Mouse (Mus musculus) limb, embryonic 11.5 days (tissue): Measurements from ENCODE around the gene Olfr585. TPM values are rescaled to one million over a fixed set of nuclear protein-coding genes. Genes with fewer than 3 reads are reported as not detected.

Experiments used
- ATAC-seq: fragments of 200-750 bp; cut with Nextera tagmentation; 2 replicates; pipeline ENCODE4 v1.8.0; 2017; ENCODE audit warnings: low read depth; ENCODE audit not compliant: insufficient number of reproducible peaks, low FRiP score, low TSS enrichment
- DNase-seq: peaks from one replicate; pipeline ENCODE4 v3.0.0-alpha.2; 2015; ENCODE audit warnings: low spot score
- H3K27ac ChIP-seq: fragments of 300-500 bp; sonication (generic); replicated peaks from 2 replicates; pipeline ENCODE4 v1.5.1; 2014; ENCODE audit warnings: low read depth, mild to moderate bottlenecking, low read length
- H3K27me3 ChIP-seq: fragments of 300-500 bp; sonication (generic); 2 replicates; pipeline ENCODE4 v1.6.1; 2014; ENCODE audit warnings: mild to moderate bottlenecking, low read length, mixed read lengths; ENCODE audit not compliant: control insufficient read depth, insufficient read depth
- H3K36me3 ChIP-seq: fragments of 300-500 bp; sonication (generic); 2 replicates; pipeline ENCODE4 v1.6.1; 2014; ENCODE audit warnings: mild to moderate bottlenecking, low read length, moderate library complexity, mixed read lengths; ENCODE audit not compliant: control insufficient read depth, insufficient read depth
- H3K4me1 ChIP-seq: fragments of 300-500 bp; sonication (generic); 2 replicates; pipeline ENCODE4 v1.6.1; 2014; ENCODE audit warnings: low read length, mixed read lengths; ENCODE audit not compliant: control insufficient read depth, insufficient read depth
- H3K4me2 ChIP-seq: fragments of 300-500 bp; sonication (generic); 2 replicates; pipeline ENCODE4 v1.6.1; 2014; ENCODE audit warnings: low read depth, mild to moderate bottlenecking, moderate library complexity; ENCODE audit not compliant: severe bottlenecking
- H3K4me3 ChIP-seq: fragments of 300-500 bp; sonication (generic); 2 replicates; pipeline ENCODE4 v1.5.1; 2014; ENCODE audit warnings: low read depth, low read length
- H3K9ac ChIP-seq: fragments of 300-500 bp; sonication (generic); 2 replicates; pipeline ENCODE4 v1.6.1; 2014; ENCODE audit warnings: mild to moderate bottlenecking, low read length
- H3K9me3 ChIP-seq: fragments of 300-500 bp; sonication (generic); 2 replicates; pipeline ENCODE4 v1.6.1; 2016; ENCODE audit warnings: low read length; ENCODE audit not compliant: control insufficient read depth
- WGBS: fragments of 180-500 bp; shearing (Covaris S2); extraction: QIAGEN DNeasy Blood & Tissue Kit; methylation state at CpG from one replicate; pipeline ENCODE4 v1.1.7; 2014; 5-methylcytosine and 5-hydroxymethylcytosine counted together
- polyA plus RNA-seq: library from polyadenylated mRNA; unstranded; fragments of >200 nt; fragmentation: Nextera tagmentation; extraction: Ambion mirVana; gene quantifications from 2 replicates; pipeline ENCODE4 v1.2.1, GENCODE M21; 2014

Olfr585 gene
- polyA plus RNA-seq, result not detected in 2 replicates

DNA sequence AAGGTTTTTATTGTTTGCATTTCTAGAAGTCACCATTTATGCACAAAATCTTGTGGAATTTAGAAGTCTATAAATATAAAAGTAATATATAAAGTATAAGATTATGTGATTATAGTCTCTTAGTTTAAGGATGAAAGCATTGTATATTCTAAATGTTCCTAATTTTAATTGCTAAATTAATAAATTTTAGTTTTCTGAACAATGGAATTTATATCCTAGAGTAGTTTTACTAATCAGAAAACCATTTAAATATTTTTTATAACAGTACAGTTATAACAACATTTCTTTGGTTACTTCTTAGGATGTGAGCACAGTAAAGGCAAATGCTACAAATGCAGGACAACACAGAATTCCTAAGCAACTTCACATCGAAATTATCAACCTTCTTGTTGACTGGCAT is at the start of gene Olfr585:
Olfr585 (plus strand) TSS at position 301 of the 400 bp plus-strand sequence.
- no peaks in the 10 kb centered on the region for H3K27me3 ChIP-seq
- no peaks in the 10 kb centered on the region for H3K36me3 ChIP-seq
- no peak within 1 kb of the TSS for H3K4me2 ChIP-seq
- no peak within 1 kb of the TSS for H3K4me3 ChIP-seq
- 79% methylated on average over 1 of the region's 1 CpGs for WGBS
- no peak for ATAC-seq
- no peak within 1 kb of the TSS for H3K9ac ChIP-seq
- H3K4me1 ChIP-seq, result no peaks in the 10 kb centered on the region
- no peaks in the 10 kb centered on the region for H3K9me3 ChIP-seq
- no peak for DNase-seq
- no peak within 1 kb of the TSS for H3K27ac ChIP-seq

- H3K4me3 ChIP-seq, result no peak within 1 kb of the TSS
- 95% methylated on average over 1 of the region's 1 CpGs for WGBS
- no peaks in the 10 kb centered on the region for H3K9me3 ChIP-seq
- no peaks in the 10 kb centered on the region for H3K36me3 ChIP-seq
- H3K4me2 ChIP-seq, result no peak within 1 kb of the TSS
- H3K4me1 ChIP-seq, result no peaks in the 10 kb centered on the region
- no peak within 1 kb of the TSS for H3K9ac ChIP-seq
- no peak for DNase-seq
- no peaks in the 10 kb centered on the region for H3K27me3 ChIP-seq
- no peak for ATAC-seq
- H3K27ac ChIP-seq, result no peak within 1 kb of the TSS
Measured at GRCm38 (mm10) chr7:103051000-103051399, 46.5 kb upstream of the Olfr585 start, which contains the start of gene Olfr583. Olfr583 (plus strand) TSS chr7:103051300.

- no peaks in the 10 kb centered on the region for H3K4me1 ChIP-seq
- H3K4me2 ChIP-seq, result no peak within 1 kb of the TSS
- no peak within 1 kb of the TSS for H3K27ac ChIP-seq
- ATAC-seq (no peak), DNase-seq (no peak)
- no peak within 1 kb of the TSS for H3K4me3 ChIP-seq
- no peaks in the 10 kb centered on the region for H3K27me3 ChIP-seq
- 94% methylated on average over 1 of the region's 1 CpGs for WGBS
- H3K9ac ChIP-seq, result no peak within 1 kb of the TSS
- no peaks in the 10 kb centered on the region for H3K9me3 ChIP-seq
- no peaks in the 10 kb centered on the region for H3K36me3 ChIP-seq
Measured at GRCm38 (mm10) chr7:103081585-103081984, 15.9 kb upstream of the Olfr585 start, which contains the start of gene Olfr584. Olfr584 (plus strand) TSS chr7:103081885.

DNA sequence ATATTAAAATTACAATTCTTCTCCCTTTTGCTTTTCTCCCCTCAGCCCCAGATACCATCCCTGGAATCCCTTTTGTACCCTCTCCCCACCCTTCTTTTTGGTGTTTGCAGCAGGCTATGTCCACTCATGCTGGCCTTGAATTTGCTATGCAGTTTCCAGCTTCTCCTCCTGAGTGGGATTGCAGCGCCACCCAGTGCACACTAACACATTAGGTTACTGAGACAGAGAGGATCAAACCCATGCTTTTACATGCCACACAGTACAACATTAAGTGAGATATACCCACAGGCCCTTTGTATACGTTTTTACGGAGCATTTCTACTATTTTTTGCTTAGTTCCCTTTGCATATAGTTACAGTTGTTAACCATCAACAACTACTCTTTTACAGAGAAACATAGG is 21.9 kb downstream of the Olfr585 start:
- H3K9ac ChIP-seq, result no peak overlapping the region
- no peaks in the 10 kb centered on the region for H3K4me1 ChIP-seq
- ATAC-seq, result no peak
- WGBS, result 46% methylated on average over 3 of the region's 3 CpGs
- H3K4me2 ChIP-seq, result no peak overlapping the region
- H3K4me3 ChIP-seq, result no peak overlapping the region
- no peaks in the 10 kb centered on the region for H3K27me3 ChIP-seq
- H3K27ac ChIP-seq, result no peak overlapping the region
- no peak for DNase-seq
- no peaks in the 10 kb centered on the region for H3K9me3 ChIP-seq
- H3K36me3 ChIP-seq, result no peaks in the 10 kb centered on the region

DNA sequence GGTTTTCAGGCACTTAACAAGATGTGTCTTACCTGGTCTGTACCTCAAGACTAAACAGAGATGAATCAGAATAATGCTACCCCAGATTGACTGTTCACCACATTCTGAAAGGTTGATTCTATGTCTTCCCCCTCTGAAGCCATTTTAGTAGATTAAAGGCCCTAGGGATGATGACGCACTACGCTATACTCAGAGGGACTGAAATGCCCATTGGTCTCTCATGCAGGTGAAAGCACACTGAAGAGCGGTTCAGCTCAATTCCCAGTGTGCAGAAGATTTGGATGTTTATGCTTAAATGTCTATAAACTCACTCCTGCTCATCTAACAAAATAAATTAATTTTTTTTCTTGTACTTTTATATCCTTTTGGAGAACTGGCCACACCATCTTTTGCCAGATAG is 28.0 kb downstream of the Olfr585 start, which contains the start of gene Olfr586:
Olfr586 (minus strand) TSS at position 101 of the 400 bp plus-strand sequence.
- ATAC-seq (no peak), DNase-seq (no peak)
- no peaks in the 10 kb centered on the region for H3K4me1 ChIP-seq
- WGBS, result 96% methylated on average over 3 of the region's 3 CpGs
- H3K36me3 ChIP-seq, result no peaks in the 10 kb centered on the region
- H3K9me3 ChIP-seq, result no peaks in the 10 kb centered on the region
- no peak within 1 kb of the TSS for H3K4me2 ChIP-seq
- no peak within 1 kb of the TSS for H3K27ac ChIP-seq
- no peak within 1 kb of the TSS for H3K9ac ChIP-seq
- no peaks in the 10 kb centered on the region for H3K27me3 ChIP-seq
- no peak within 1 kb of the TSS for H3K4me3 ChIP-seq

GRCm38 (mm10) chr7:103140579-103140978 is 43.1 kb downstream of the Olfr585 start, which contains the start of gene Olfr588-ps1:
Olfr588-ps1 (plus strand) TSS chr7:103140879.
- Histone ChIP-seq H3K4me3 (no peak within 1 kb of the TSS), H3K36me3 (no peaks in the 10 kb centered on the region), H3K4me2 (no peak within 1 kb of the TSS), H3K27ac (no peak within 1 kb of the TSS), H3K4me1 (no peaks in the 10 kb centered on the region), H3K27me3 (no peaks in the 10 kb centered on the region), H3K9me3 (no peaks in the 10 kb centered on the region), H3K9ac (no peak within 1 kb of the TSS)
- DNase-seq, result no peak
- WGBS, result 65% methylated on average over 1 of the region's 1 CpGs
- ATAC-seq, result no peak

Other genes starting within 250 kb of the Olfr585 start
- gene Olfr566, start 239.0 kb upstream of the Olfr585 start, polyA plus RNA-seq, result not detected in 2 replicates
- not detected in 2 replicates for gene Olfr568, start 220.6 kb upstream of the Olfr585 start, polyA plus RNA-seq
- not detected in 2 replicates for gene Olfr569, start 206.8 kb upstream of the Olfr585 start, polyA plus RNA-seq
- gene Olfr570, start 203.1 kb upstream of the Olfr585 start, polyA plus RNA-seq, result not detected in 2 replicates
- gene Olfr571, start 180.2 kb upstream of the Olfr585 start, polyA plus RNA-seq, result not detected in 2 replicates
- gene Olfr572, start 173.3 kb upstream of the Olfr585 start, polyA plus RNA-seq, result not detected in 2 replicates
- not detected in 2 replicates for gene Olfr573-ps1, start 155.1 kb upstream of the Olfr585 start, polyA plus RNA-seq
- gene Olfr574, start 149.3 kb upstream of the Olfr585 start, polyA plus RNA-seq, result not detected in 2 replicates
- not detected in 2 replicates for gene Olfr575, start 138.9 kb upstream of the Olfr585 start, polyA plus RNA-seq
- not detected in 2 replicates for gene Olfr576, start 135.1 kb upstream of the Olfr585 start, polyA plus RNA-seq
- gene Olfr577, start 121.8 kb upstream of the Olfr585 start, polyA plus RNA-seq, result not detected in 2 replicates
- not detected in 2 replicates for gene Olfr578, start 108.4 kb upstream of the Olfr585 start, polyA plus RNA-seq
- gene Olfr582, start 59.7 kb upstream of the Olfr585 start, polyA plus RNA-seq, result not detected in 2 replicates
- not detected in 2 replicates for gene Olfr583, start 46.4 kb upstream of the Olfr585 start, polyA plus RNA-seq
- gene Olfr584, start 15.8 kb upstream of the Olfr585 start, polyA plus RNA-seq, result not detected in 2 replicates
- not detected in 2 replicates for gene Olfr586, start 27.9 kb downstream of the Olfr585 start, polyA plus RNA-seq
- not detected in 2 replicates for gene Olfr588-ps1, start 43.2 kb downstream of the Olfr585 start, polyA plus RNA-seq
- gene Olfr589, start 58.6 kb downstream of the Olfr585 start, polyA plus RNA-seq, result not detected in 2 replicates
- not detected in 2 replicates for gene Olfr591, start 80.6 kb downstream of the Olfr585 start, polyA plus RNA-seq
- gene Olfr592, start 87.1 kb downstream of the Olfr585 start, polyA plus RNA-seq, result not detected in 2 replicates
- gene Olfr593, start 114.1 kb downstream of the Olfr585 start, polyA plus RNA-seq, result not detected in 2 replicates
- gene Olfr594, start 119.3 kb downstream of the Olfr585 start, polyA plus RNA-seq, result not detected in 2 replicates
- gene Usp17ld, start 154.8 kb downstream of the Olfr585 start, polyA plus RNA-seq, result not detected in 2 replicates
- gene Olfr596, start 207.9 kb downstream of the Olfr585 start, polyA plus RNA-seq, result not detected in 2 replicates
- not detected in 2 replicates for gene Olfr597, start 218.6 kb downstream of the Olfr585 start, polyA plus RNA-seq
- not detected in 2 replicates for gene Olfr598, start 225.8 kb downstream of the Olfr585 start, polyA plus RNA-seq
- gene Olfr599, start 238.2 kb downstream of the Olfr585 start, polyA plus RNA-seq, result not detected in 2 replicates